ENCODE assay signal across 8 mouse cellular contexts in the genomic region with DNA sequence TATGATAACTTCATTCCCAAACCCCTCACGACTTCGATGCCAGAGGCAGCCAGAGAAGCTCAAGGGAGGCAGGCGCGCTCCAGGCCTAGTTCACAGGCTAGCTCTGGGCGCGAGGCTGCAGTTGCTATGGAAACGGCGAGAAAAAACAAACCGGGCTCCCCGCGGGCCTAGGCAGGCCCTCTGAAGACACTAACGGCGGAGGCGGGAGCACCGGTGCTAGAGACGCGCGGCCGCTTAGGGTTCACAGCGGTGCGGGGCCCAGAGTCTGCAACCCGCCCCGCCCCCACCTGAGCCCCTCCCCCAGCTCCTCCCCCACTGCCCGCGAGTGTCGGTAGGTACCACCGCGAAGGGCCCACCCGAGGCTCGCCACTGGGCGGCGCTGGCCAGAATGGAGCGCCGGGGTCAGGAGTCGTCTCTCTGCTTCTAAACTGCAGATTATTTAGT. TPM values are rescaled to one million over a fixed set of nuclear protein-coding genes. Genes with fewer than 3 reads are reported as not detected.
DNase-seq lines count a peak whose midpoint lies in the region; ATAC-seq and TF ChIP-seq lines count a peak whose summit lies in the region.

No protein-coding gene starts in this region.

- peak overlapping the region; percentile 40 for H3K9ac ChIP-seq in kidney, embryonic 14.5 days (ENCODE audit: low read depth, low read length)
- H3K9ac ChIP-seq in limb, embryonic 12.5 days (replicated peaks): peak overlapping the region; percentile 40; the same call in 1 of the 2 replicates
- peak overlapping the region; percentile 29; the same call in 1 of the 2 replicates for H3K9ac ChIP-seq in midbrain, embryonic 14.5 days (replicated peaks; ENCODE audit: low read length)
- H3K9ac ChIP-seq in stomach, postnatal 0 days (ENCODE audit: low read length): peak overlapping the region; percentile 38

- peak; percentile 52 for TF ChIP-seq CTCF in stomach, postnatal 0 days (IDR thresholded peaks at IDR 0.05; ENCODE audit: low read depth)

- DNase-seq in heart, adult 18-20 months: peak; percentile 12 to 29
- no peak for DNase-seq in heart, postnatal 25 days (ENCODE audit: low spot score)
- peak; percentile 87 for DNase-seq in embryo, embryonic 10.5 days (ENCODE audit: low spot score)
- DNase-seq in heart, embryonic 10.5 days (ENCODE audit: low spot score): peak; percentile 79
- peak; percentile 90 for DNase-seq in midbrain, embryonic 14.5 days
- DNase-seq in stomach, postnatal 0 days (ENCODE audit: low spot score): peak; percentile 44

- H3K4me1 ChIP-seq in heart, embryonic 10.5 days: peaks cover 17% of the 10 kb centered on the region
- peaks cover 8% of the 10 kb centered on the region; the same call in 1 of the 2 replicates for H3K4me1 ChIP-seq in kidney, embryonic 14.5 days (ENCODE audit: control insufficient read depth, insufficient read depth, low read length)
- H3K4me1 ChIP-seq in limb, embryonic 12.5 days (replicated peaks): peaks cover 14% of the 10 kb centered on the region
- H3K4me1 ChIP-seq in midbrain, embryonic 14.5 days (ENCODE audit: control insufficient read depth, insufficient read depth, low read length): peaks cover 21% of the 10 kb centered on the region
- peaks cover 4% of the 10 kb centered on the region for H3K4me1 ChIP-seq in stomach, postnatal 0 days (replicated peaks; ENCODE audit: control insufficient read depth, insufficient read depth)

- peak overlapping the region; percentile 56 for H3K4me2 ChIP-seq in kidney, embryonic 14.5 days (replicated peaks; ENCODE audit: low read depth, low read length)
- peak overlapping the region; percentile 92 for H3K4me2 ChIP-seq in limb, embryonic 12.5 days
- H3K4me2 ChIP-seq in midbrain, embryonic 14.5 days (ENCODE audit: low read length): peak overlapping the region; percentile 93
- peak overlapping the region; percentile 77 for H3K4me2 ChIP-seq in stomach, postnatal 0 days (replicated peaks; ENCODE audit: low read depth)

- intact Hi-C loops in heart, postnatal 25 days (cut with DNase I): no loop called here

- ATAC-seq in kidney, embryonic 14.5 days (ENCODE audit: low FRiP score, low TSS enrichment): peak; percentile 89
- ATAC-seq in limb, embryonic 12.5 days (ENCODE audit: insufficient number of reproducible peaks, insufficient read depth, low FRiP score, low TSS enrichment, low read depth): peak; percentile 87
- ATAC-seq in midbrain, embryonic 14.5 days (ENCODE audit: low FRiP score, low TSS enrichment): peak; percentile 89
- peak; percentile 56; the same call in 1 of the 2 replicates for ATAC-seq in stomach, postnatal 0 days (ENCODE audit: low FRiP score, low TSS enrichment)

- no peaks in the 10 kb centered on the region for H3K36me3 ChIP-seq in heart, embryonic 10.5 days
- H3K36me3 ChIP-seq in kidney, embryonic 14.5 days (ENCODE audit: control insufficient read depth, insufficient read depth, low read length): no peaks in the 10 kb centered on the region
- H3K36me3 ChIP-seq in limb, embryonic 12.5 days: no peaks in the 10 kb centered on the region
- H3K36me3 ChIP-seq in midbrain, embryonic 14.5 days (ENCODE audit: control insufficient read depth, insufficient read depth, low read length): no peaks in the 10 kb centered on the region
- H3K36me3 ChIP-seq in stomach, postnatal 0 days (ENCODE audit: control insufficient read depth, insufficient read depth, low read length): no peaks in the 10 kb centered on the region

- no peak for TF ChIP-seq EP300 in stomach, postnatal 0 days (optimal IDR thresholded peaks at IDR 0.05)

- H3K27me3 ChIP-seq in heart, embryonic 10.5 days (ENCODE audit: insufficient read depth, poor library complexity, severe bottlenecking): peaks cover 54% of the 10 kb centered on the region
- H3K27me3 ChIP-seq in kidney, embryonic 14.5 days (ENCODE audit: control insufficient read depth, insufficient read depth, low read length): peaks cover 17% of the 10 kb centered on the region
- H3K27me3 ChIP-seq in limb, embryonic 12.5 days: peaks cover 52% of the 10 kb centered on the region
- peaks cover 21% of the 10 kb centered on the region; the same call in 1 of the 2 replicates for H3K27me3 ChIP-seq in midbrain, embryonic 14.5 days (ENCODE audit: control insufficient read depth, insufficient read depth, low read length)
- H3K27me3 ChIP-seq in stomach, postnatal 0 days (ENCODE audit: control insufficient read depth, insufficient read depth, low read length): peaks cover 4% of the 10 kb centered on the region; the same call in 1 of the 2 replicates

- 0 out of 2 replicates have a peak overlapping the region, but pooled peaks have one; percentile 42 for H3K27ac ChIP-seq in heart, embryonic 10.5 days
- H3K27ac ChIP-seq in kidney, embryonic 14.5 days (ENCODE audit: low read depth, low read length): 0 out of 2 replicates have a peak overlapping the region, but pooled peaks have one; percentile 37
- H3K27ac ChIP-seq in limb, embryonic 12.5 days: no peak overlapping the region
- no peak overlapping the region for H3K27ac ChIP-seq in midbrain, embryonic 14.5 days (replicated peaks; ENCODE audit: low read depth, low read length)
- no peak overlapping the region for H3K27ac ChIP-seq in stomach, postnatal 0 days (replicated peaks)

- WGBS in heart, embryonic 10.5 days: under 1% methylated on average over 35 of the region's 35 CpGs
- WGBS in kidney, embryonic 14.5 days: under 1% methylated on average over 34 of the region's 35 CpGs
- under 1% methylated on average over 35 of the region's 35 CpGs for WGBS in limb, embryonic 12.5 days
- 1% methylated on average over 30 of the region's 35 CpGs for WGBS in midbrain, embryonic 14.5 days
- 1% methylated on average over 35 of the region's 35 CpGs for WGBS in stomach, postnatal 0 days

- peaks cover 12% of the 10 kb centered on the region for H3K9me3 ChIP-seq in heart, embryonic 10.5 days
- H3K9me3 ChIP-seq in kidney, embryonic 14.5 days (ENCODE audit: control insufficient read depth, low read length): peaks cover 2% of the 10 kb centered on the region; the same call in 1 of the 2 replicates
- H3K9me3 ChIP-seq in limb, embryonic 12.5 days: peaks cover 13% of the 10 kb centered on the region
- H3K9me3 ChIP-seq in midbrain, embryonic 14.5 days (ENCODE audit: control insufficient read depth, low read length): no peaks in the 10 kb centered on the region
- no peaks in the 10 kb centered on the region for H3K9me3 ChIP-seq in stomach, postnatal 0 days (ENCODE audit: control insufficient read depth, low read length)

- peak overlapping the region; percentile 69 for H3K4me3 ChIP-seq in heart, embryonic 10.5 days
- peak overlapping the region; percentile 36 for H3K4me3 ChIP-seq in kidney, embryonic 14.5 days (ENCODE audit: low read length)
- peak overlapping the region; percentile 54 for H3K4me3 ChIP-seq in limb, embryonic 12.5 days (replicated peaks)
- H3K4me3 ChIP-seq in midbrain, embryonic 14.5 days (replicated peaks; ENCODE audit: low read depth, low read length): peak overlapping the region; percentile 54
- peak overlapping the region; percentile 45 for H3K4me3 ChIP-seq in stomach, postnatal 0 days (ENCODE audit: low read depth, low read length)

RNA-seq across cellular contexts. Expression of a gene that starts 0.7 kb away (rescaled TPM):
- total RNA-seq in heart, adult 18-20 months (2021): under 1 TPM in 1 of 2 experiments, not detected in 1; 0.05 TPM
- not detected for total RNA-seq in heart, postnatal 25 days (2021)
- polyA plus RNA-seq in heart, embryonic 10.5 days (2016; fragmentation: Nextera tagmentation; extraction: Ambion mirVana): 0.75 and 0.83 TPM in 2 replicates
- polyA plus RNA-seq in kidney, embryonic 14.5 days (2014; fragmentation: Nextera tagmentation; extraction: Ambion mirVana): 27.2 and 34.5 TPM in 2 replicates
- 1.4 and 2.1 TPM in 2 replicates for polyA plus RNA-seq in limb, embryonic 12.5 days (2016; fragmentation: Nextera tagmentation; extraction: Ambion mirVana)
- polyA plus RNA-seq in midbrain, embryonic 14.5 days (2014; fragmentation: Nextera tagmentation; extraction: Ambion mirVana): 4.3 and 5.1 TPM in 2 replicates
- polyA plus RNA-seq in stomach, postnatal 0 days (2015; fragmentation: Nextera tagmentation; extraction: Ambion mirVana): 0.07 and 0.24 TPM in 2 replicates

RNA-seq across cellular contexts. Expression of a gene that starts 35.0 kb away (rescaled TPM):
- 10 to 100 TPM; 53.5 to 54.7 TPM for total RNA-seq in heart, adult 18-20 months (2021)
- total RNA-seq in heart, postnatal 25 days (2021): 10 to 100 TPM; 46.9 to 56.4 TPM
- polyA plus RNA-seq in heart, embryonic 10.5 days (2016; fragmentation: Nextera tagmentation; extraction: Ambion mirVana): 18.5 and 19.8 TPM in 2 replicates
- polyA plus RNA-seq in kidney, embryonic 14.5 days (2014; fragmentation: Nextera tagmentation; extraction: Ambion mirVana): 16.3 and 24.5 TPM in 2 replicates
- 18.4 and 20.8 TPM in 2 replicates for polyA plus RNA-seq in limb, embryonic 12.5 days (2016; fragmentation: Nextera tagmentation; extraction: Ambion mirVana)
- 19.3 and 25.2 TPM in 2 replicates for polyA plus RNA-seq in midbrain, embryonic 14.5 days (2014; fragmentation: Nextera tagmentation; extraction: Ambion mirVana)
- 13.9 and 16.4 TPM in 2 replicates for polyA plus RNA-seq in stomach, postnatal 0 days (2015; fragmentation: Nextera tagmentation; extraction: Ambion mirVana)

Comparison
In these comparisons a context has a peak if more than half of its experiments do, and no peak if none do; other contexts are left out.
1. H3K27ac ChIP-seq: peak in heart, embryonic 10.5 days (single experiment) and kidney, embryonic 14.5 days (single experiment); none in limb, embryonic 12.5 days (single experiment), midbrain, embryonic 14.5 days (single experiment) and stomach, postnatal 0 days (single experiment).
2. Peak in every context shown above with its lines, with median percentiles within 50 percentile points of each other: H3K4me3 ChIP-seq, ATAC-seq, H3K4me2 ChIP-seq and H3K9ac ChIP-seq.